In the genomic region with DNA sequence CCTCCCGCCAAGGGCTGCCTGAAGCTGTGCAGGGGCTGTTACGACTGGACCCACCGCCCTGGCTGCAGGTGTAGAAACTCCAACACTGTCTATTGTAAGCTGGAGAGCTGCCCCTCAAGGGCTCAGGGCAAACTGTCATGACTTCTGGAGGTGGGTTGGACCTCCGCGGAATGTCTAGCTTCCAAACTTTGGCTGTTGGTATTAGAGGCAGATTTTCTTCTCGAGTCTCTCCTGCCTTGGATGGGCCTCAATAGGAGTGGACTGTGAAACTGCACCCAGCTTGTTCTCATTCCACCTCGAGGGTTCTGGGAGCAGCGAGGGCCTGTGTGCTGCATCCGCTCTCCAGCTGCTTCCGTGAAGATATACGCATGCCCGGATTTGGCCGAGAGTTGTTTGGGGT, we compare ENCODE assay signal across 10 mouse cellular contexts. TPM values are rescaled to one million over a fixed set of nuclear protein-coding genes. Genes with fewer than 3 reads are reported as not detected.
DNase-seq lines count a peak whose midpoint lies in the region; ATAC-seq and TF ChIP-seq lines count a peak whose summit lies in the region.
"Had no signal": no experiment of that assay in that cellular context is flagged by ENCODE, and none has a peak within 500 bp of the region (broad histone marks: within the 10 kb centered on the region; RNA-seq: fewer than 3 reads in every experiment).

No protein-coding gene starts in this region.

- H3K4me3 ChIP-seq in kidney, postnatal 0 days (replicated peaks; ENCODE audit: low read depth, low read length): peak overlapping the region; percentile 83
- no peak overlapping the region for H3K4me3 ChIP-seq in embryonic facial prominence, embryonic 12.5 days
- 0 out of 2 replicates have a peak overlapping the region, but pooled peaks have one; percentile 82 for H3K4me3 ChIP-seq in hindbrain, embryonic 13.5 days
- peak overlapping the region; percentile 88; the same call in 1 of the 2 replicates for H3K4me3 ChIP-seq in midbrain, embryonic 14.5 days (replicated peaks; ENCODE audit: low read depth, low read length)

- peak overlapping the region; percentile 74 for H3K4me2 ChIP-seq in kidney, postnatal 0 days (ENCODE audit: low read length)
- H3K4me2 ChIP-seq in embryonic facial prominence, embryonic 12.5 days (replicated peaks): peak overlapping the region; percentile 16; the same call in 1 of the 2 replicates
- peak overlapping the region; percentile 85 for H3K4me2 ChIP-seq in hindbrain, embryonic 13.5 days
- H3K4me2 ChIP-seq in midbrain, embryonic 14.5 days (ENCODE audit: low read length): peak overlapping the region; percentile 82
- H3K4me2 ChIP-seq: heart, embryonic 11.5 days had no signal

- no peak for ATAC-seq in kidney, postnatal 0 days (replicated peaks; ENCODE audit: low FRiP score, low read depth)
- ATAC-seq in embryonic facial prominence, embryonic 12.5 days (ENCODE audit: insufficient number of reproducible peaks, insufficient read depth, low FRiP score, low TSS enrichment): no peak
- ATAC-seq in hindbrain, embryonic 13.5 days (ENCODE audit: low FRiP score): no peak
- ATAC-seq in midbrain, embryonic 14.5 days (ENCODE audit: low FRiP score, low TSS enrichment): no peak

- H3K9me3 ChIP-seq in kidney, postnatal 0 days (replicated peaks; ENCODE audit: low read length): no peaks in the 10 kb centered on the region
- no peaks in the 10 kb centered on the region for H3K9me3 ChIP-seq in embryonic facial prominence, embryonic 12.5 days
- no peaks in the 10 kb centered on the region for H3K9me3 ChIP-seq in hindbrain, embryonic 13.5 days
- no peaks in the 10 kb centered on the region for H3K9me3 ChIP-seq in midbrain, embryonic 14.5 days (ENCODE audit: control insufficient read depth, low read length)
- H3K9me3 ChIP-seq: neural tube, embryonic 13.5 days had no signal

- peak overlapping the region; percentile 90; the same call in 1 of the 2 replicates for H3K9ac ChIP-seq in kidney, postnatal 0 days (ENCODE audit: low read depth, low read length)
- H3K9ac ChIP-seq in embryonic facial prominence, embryonic 12.5 days: no peak overlapping the region
- peak overlapping the region; percentile 24; the same call in 1 of the 2 replicates for H3K9ac ChIP-seq in hindbrain, embryonic 13.5 days
- no peak overlapping the region for H3K9ac ChIP-seq in midbrain, embryonic 14.5 days (replicated peaks; ENCODE audit: low read length)
- H3K9ac ChIP-seq: neural tube, embryonic 13.5 days had no signal

- H3K27ac ChIP-seq in kidney, postnatal 0 days: no peak overlapping the region; the same call in 1 of the 2 replicates
- no peak overlapping the region for H3K27ac ChIP-seq in embryonic facial prominence, embryonic 12.5 days
- H3K27ac ChIP-seq in hindbrain, embryonic 13.5 days: no peak overlapping the region
- no peak overlapping the region for H3K27ac ChIP-seq in midbrain, embryonic 14.5 days (replicated peaks; ENCODE audit: low read depth, low read length)
- H3K27ac ChIP-seq: neural tube, embryonic 13.5 days had no signal

- H3K36me3 ChIP-seq in kidney, postnatal 0 days (ENCODE audit: insufficient read depth, low read length): peaks cover 25% of the 10 kb centered on the region
- peaks cover 17% of the 10 kb centered on the region for H3K36me3 ChIP-seq in embryonic facial prominence, embryonic 12.5 days
- H3K36me3 ChIP-seq in hindbrain, embryonic 13.5 days: peaks cover 24% of the 10 kb centered on the region
- H3K36me3 ChIP-seq in midbrain, embryonic 14.5 days (ENCODE audit: control insufficient read depth, insufficient read depth, low read length): 0 out of 2 replicates have a peak, but pooled peaks cover 13% of the 10 kb centered on the region

- peaks cover 22% of the 10 kb centered on the region for H3K4me1 ChIP-seq in kidney, postnatal 0 days (replicated peaks; ENCODE audit: insufficient read depth, low read length)
- peaks cover 19% of the 10 kb centered on the region for H3K4me1 ChIP-seq in embryonic facial prominence, embryonic 12.5 days
- H3K4me1 ChIP-seq in hindbrain, embryonic 13.5 days (replicated peaks): peaks cover 28% of the 10 kb centered on the region
- H3K4me1 ChIP-seq in midbrain, embryonic 14.5 days (ENCODE audit: control insufficient read depth, insufficient read depth, low read length): peaks cover 13% of the 10 kb centered on the region

- TF ChIP-seq CTCF in kidney, postnatal 0 days (IDR thresholded peaks at IDR 0.05; ENCODE audit: low read depth): no peak

- 62% methylated on average over 13 of the region's 13 CpGs for WGBS in kidney, postnatal 0 days
- 88% methylated on average over 13 of the region's 13 CpGs for WGBS in embryonic facial prominence, embryonic 12.5 days
- 94% methylated on average over 13 of the region's 13 CpGs for WGBS in hindbrain, embryonic 13.5 days
- WGBS in midbrain, embryonic 14.5 days: 75% methylated on average over 13 of the region's 13 CpGs

- no peak for DNase-seq in kidney, postnatal 0 days (ENCODE audit: low spot score)
- no peak for DNase-seq in kidney, postnatal 25 days
- no peak for DNase-seq in midbrain, embryonic 14.5 days
- DNase-seq in urinary bladder, adult 2 months (ENCODE audit: low spot score): no peak
- no peak for DNase-seq in left cerebral cortex, adult 9 months (ENCODE audit: low spot score in 2 of 2)
- DNase-seq in frontal cortex, postnatal 10 days (ENCODE audit: low spot score in 2 of 2): no peak

- no peaks in the 10 kb centered on the region for H3K27me3 ChIP-seq in kidney, postnatal 0 days (ENCODE audit: insufficient read depth, low read length)
- H3K27me3 ChIP-seq in embryonic facial prominence, embryonic 12.5 days: peaks cover 9% of the 10 kb centered on the region; the same call in 1 of the 2 replicates
- peaks cover 16% of the 10 kb centered on the region for H3K27me3 ChIP-seq in hindbrain, embryonic 13.5 days
- H3K27me3 ChIP-seq in midbrain, embryonic 14.5 days (ENCODE audit: control insufficient read depth, insufficient read depth, low read length): peaks cover 15% of the 10 kb centered on the region; the same call in 1 of the 2 replicates

RNA-seq across cellular contexts. Expression of a gene that starts 3.7 kb away (rescaled TPM):
- polyA plus RNA-seq in kidney, postnatal 0 days (2015; fragmentation: Nextera tagmentation; extraction: Ambion mirVana): 31.8 and 39.6 TPM in 2 replicates
- 12.8 and 13.6 TPM in 2 replicates for polyA plus RNA-seq in embryonic facial prominence, embryonic 12.5 days (2016; fragmentation: Nextera tagmentation; extraction: Ambion mirVana)
- polyA plus RNA-seq in hindbrain, embryonic 13.5 days (2015; fragmentation: Nextera tagmentation; extraction: Ambion mirVana): 4.4 and 5.7 TPM in 2 replicates
- polyA plus RNA-seq in midbrain, embryonic 14.5 days (2014; fragmentation: Nextera tagmentation; extraction: Ambion mirVana): 7.1 and 7.2 TPM in 2 replicates
- 34.7 and 38.2 TPM in 2 replicates for polyA plus RNA-seq in urinary bladder, adult 2 months (2012; rRNA removed)

Comparison
In these comparisons a context has a peak if more than half of its experiments do, and no peak if none do; other contexts are left out.
1. H3K4me2 ChIP-seq: peak in every context shown above with its lines; median percentile 85 in hindbrain, embryonic 13.5 days; 82 in midbrain, embryonic 14.5 days; 74 in kidney, postnatal 0 days; 16 in embryonic facial prominence, embryonic 12.5 days.
2. H3K9ac ChIP-seq: peak in kidney, postnatal 0 days (single experiment) and hindbrain, embryonic 13.5 days (single experiment); none in embryonic facial prominence, embryonic 12.5 days (single experiment) and midbrain, embryonic 14.5 days (single experiment).